Mouse (Mus musculus) heart, embryonic 12.5 days (tissue): Measurements from ENCODE around the gene Mrpl32. TPM values are rescaled to one million over a fixed set of nuclear protein-coding genes. Genes with fewer than 3 reads are reported as not detected.

ENCODE experiments used
- ATAC-seq: fragments of 200-750 bp; cut with Nextera tagmentation; 2 replicates; pipeline ENCODE4 v1.8.0; 2017; ENCODE audit warnings: moderate TSS enrichment, moderate library complexity; ENCODE audit not compliant: insufficient number of reproducible peaks, low FRiP score
- H3K27ac ChIP-seq: fragments of 300-500 bp; sonication (generic); 2 replicates; pipeline ENCODE4 v1.5.1; 2016; ENCODE audit warnings: mild to moderate bottlenecking, moderate library complexity; ENCODE audit not compliant: poor library complexity, severe bottlenecking
- H3K27me3 ChIP-seq: fragments of 300-500 bp; sonication (generic); replicated peaks from 2 replicates; pipeline ENCODE4 v1.6.1; 2016; ENCODE audit warnings: mild to moderate bottlenecking, moderate library complexity
- H3K36me3 ChIP-seq: fragments of 300-500 bp; sonication (generic); 2 replicates; pipeline ENCODE4 v1.6.1; 2016; ENCODE audit warnings: mild to moderate bottlenecking, moderate library complexity
- H3K4me1 ChIP-seq: fragments of 300-500 bp; sonication (generic); replicated peaks from 2 replicates; pipeline ENCODE4 v1.6.1; 2016; ENCODE audit warnings: mild to moderate bottlenecking
- H3K4me2 ChIP-seq: fragments of 300-500 bp; sonication (generic); 2 replicates; pipeline ENCODE4 v1.6.1; 2016; ENCODE audit warnings: mild to moderate bottlenecking, moderate library complexity
- H3K4me3 ChIP-seq: fragments of 300-500 bp; sonication (generic); 2 replicates; pipeline ENCODE4 v1.5.1; 2016; ENCODE audit warnings: mild to moderate bottlenecking
- H3K9ac ChIP-seq: fragments of 300-500 bp; sonication (generic); 2 replicates; pipeline ENCODE4 v1.6.1; 2016; ENCODE audit warnings: mild to moderate bottlenecking, moderate library complexity
- H3K9me3 ChIP-seq: fragments of 300-500 bp; sonication (generic); replicated peaks from 2 replicates; pipeline ENCODE4 v1.6.1; 2016; ENCODE audit warnings: mild to moderate bottlenecking, moderate library complexity
- WGBS: fragments of 180-500 bp; shearing (Covaris S2); methylation state at CpG from one replicate; pipeline ENCODE4 v1.1.7; 2016; 5-methylcytosine and 5-hydroxymethylcytosine counted together
- polyA plus RNA-seq: library from polyadenylated mRNA; unstranded; fragments of >200 nt; fragmentation: Nextera tagmentation; extraction: Ambion mirVana; gene quantifications from 2 replicates; pipeline ENCODE4 v1.2.1, GENCODE M21; 2016

Gene Mrpl32
- polyA plus RNA-seq: 106 and 120 TPM in 2 replicates

- Histone ChIP-seq H3K4me3 (peak within 1 kb of the TSS; percentile 96), H3K36me3 (peaks cover 34% of the 10 kb centered on the region), H3K27me3 (no peaks in the 10 kb centered on the region), H3K4me1 (peaks cover 14% of the 10 kb centered on the region), H3K27ac (peak within 1 kb of the TSS; percentile 69), H3K4me2 (peak within 1 kb of the TSS; percentile 76), H3K9ac (peak within 1 kb of the TSS; percentile 95), H3K9me3 (no peaks in the 10 kb centered on the region)
- ATAC-seq: peak; percentile 98
- WGBS: under 1% methylated on average over 42 of the region's 42 CpGs
Observed at GRCm38 (mm10) chr13:14612926-14613529, at the start of gene Mrpl32, which contains the start of gene Psma2. Mrpl32 (minus strand) TSS chr13:14613165. Psma2 (plus strand) TSS chr13:14613240.

GRCm38 (mm10) chr13:14649301-14649700 lies 36.3 kb upstream of the Mrpl32 start:
- ATAC-seq: no peak
- H3K4me1 ChIP-seq: no peaks in the 10 kb centered on the region
- no peaks in the 10 kb centered on the region for H3K36me3 ChIP-seq
- H3K4me2 ChIP-seq: no peak overlapping the region
- no peaks in the 10 kb centered on the region for H3K27me3 ChIP-seq
- H3K9ac ChIP-seq: no peak overlapping the region
- H3K4me3 ChIP-seq: no peak overlapping the region
- 29% methylated on average over 1 of the region's 1 CpGs for WGBS
- no peaks in the 10 kb centered on the region for H3K9me3 ChIP-seq
- H3K27ac ChIP-seq: no peak overlapping the region

- no peak overlapping the region for H3K27ac ChIP-seq
- H3K4me1 ChIP-seq: peaks cover 6% of the 10 kb centered on the region; the same call in 1 of the 2 replicates
- no peak overlapping the region for H3K9ac ChIP-seq
- peaks cover 27% of the 10 kb centered on the region for H3K36me3 ChIP-seq
- ATAC-seq: no peak
- H3K4me3 ChIP-seq: no peak overlapping the region
- no peak overlapping the region for H3K4me2 ChIP-seq
- H3K9me3 ChIP-seq: no peaks in the 10 kb centered on the region
- WGBS: 71% methylated on average over 1 of the region's 1 CpGs
- no peaks in the 10 kb centered on the region for H3K27me3 ChIP-seq
Observed at GRCm38 (mm10) chr13:14639998-14640397, 27.0 kb upstream of the Mrpl32 start.

- under 1% methylated on average over 29 of the region's 29 CpGs for WGBS
- no peaks in the 10 kb centered on the region for H3K27me3 ChIP-seq
- peak within 1 kb of the TSS; percentile 89 for H3K4me2 ChIP-seq
- H3K4me3 ChIP-seq: peak within 1 kb of the TSS; percentile 80
- peak within 1 kb of the TSS; percentile 84 for H3K27ac ChIP-seq
- H3K9ac ChIP-seq: peak within 1 kb of the TSS; percentile 78
- H3K36me3 ChIP-seq: peaks cover 23% of the 10 kb centered on the region
- no peaks in the 10 kb centered on the region for H3K9me3 ChIP-seq
- peak; percentile 94 for ATAC-seq
- H3K4me1 ChIP-seq: peaks cover 7% of the 10 kb centered on the region
Observed at GRCm38 (mm10) chr13:14629726-14630641, 17.0 kb upstream of the Mrpl32 start, which contains the start of gene AW209491. AW209491 (plus strand) TSS chr13:14630154.

- no peak for ATAC-seq
- Histone ChIP-seq H3K4me1 (peaks cover 8% of the 10 kb centered on the region), H3K9ac (no peak overlapping the region), H3K4me3 (no peak overlapping the region), H3K9me3 (no peaks in the 10 kb centered on the region), H3K4me2 (no peak overlapping the region), H3K27ac (no peak overlapping the region), H3K27me3 (no peaks in the 10 kb centered on the region), H3K36me3 (peaks cover 56% of the 10 kb centered on the region)
- WGBS: 43% methylated on average over 2 of the region's 2 CpGs
Observed at GRCm38 (mm10) chr13:14618724-14619123, 5.8 kb upstream of the Mrpl32 start.

GRCm38 (mm10) chr13:14613553-14613952 lies 588 bp upstream of the Mrpl32 start:
- H3K9me3 ChIP-seq: no peaks in the 10 kb centered on the region
- no peak for ATAC-seq
- H3K4me3 ChIP-seq: peak overlapping the region; percentile 96
- 2% methylated on average over 9 of the region's 9 CpGs for WGBS
- peaks cover 14% of the 10 kb centered on the region for H3K4me1 ChIP-seq
- H3K36me3 ChIP-seq: peaks cover 34% of the 10 kb centered on the region
- H3K9ac ChIP-seq: peak overlapping the region; percentile 95
- peak overlapping the region; percentile 69; the same call in 1 of the 2 replicates for H3K27ac ChIP-seq
- H3K4me2 ChIP-seq: peak overlapping the region; percentile 68
- H3K27me3 ChIP-seq: no peaks in the 10 kb centered on the region

- Histone ChIP-seq H3K9me3 (no peaks in the 10 kb centered on the region), H3K4me3 (peak overlapping the region; percentile 96), H3K27me3 (no peaks in the 10 kb centered on the region), H3K27ac (peak overlapping the region; percentile 45; the same call in 1 of the 2 replicates), H3K9ac (peak overlapping the region; percentile 83), H3K4me1 (peaks cover 14% of the 10 kb centered on the region), H3K4me2 (peak overlapping the region; percentile 76), H3K36me3 (peaks cover 28% of the 10 kb centered on the region)
- ATAC-seq: peak; percentile 63
- 8% methylated on average over 10 of the region's 10 CpGs for WGBS
Observed at GRCm38 (mm10) chr13:14612463-14612862, 502 bp downstream of the Mrpl32 start.

GRCm38 (mm10) chr13:14607616-14608015 lies 5.3 kb downstream of the Mrpl32 start:
- Histone ChIP-seq H3K36me3 (peaks cover 14% of the 10 kb centered on the region; the same call in 1 of the 2 replicates), H3K4me2 (no peak overlapping the region), H3K4me3 (no peak overlapping the region), H3K9me3 (no peaks in the 10 kb centered on the region), H3K27me3 (no peaks in the 10 kb centered on the region), H3K4me1 (peaks cover 6% of the 10 kb centered on the region; the same call in 1 of the 2 replicates), H3K9ac (no peak overlapping the region), H3K27ac (no peak overlapping the region)
- no peak for ATAC-seq

GRCm38 (mm10) chr13:14602744-14603143 lies 10.2 kb downstream of the Mrpl32 start:
- H3K9me3 ChIP-seq: no peaks in the 10 kb centered on the region
- no peaks in the 10 kb centered on the region for H3K36me3 ChIP-seq
- no peak for ATAC-seq
- H3K27me3 ChIP-seq: no peaks in the 10 kb centered on the region
- H3K4me3 ChIP-seq: no peak overlapping the region
- no peak overlapping the region for H3K27ac ChIP-seq
- H3K9ac ChIP-seq: no peak overlapping the region
- H3K4me1 ChIP-seq: no peaks in the 10 kb centered on the region
- 87% methylated on average over 2 of the region's 2 CpGs for WGBS
- H3K4me2 ChIP-seq: no peak overlapping the region

GRCm38 (mm10) chr13:14580392-14580791 lies 32.6 kb downstream of the Mrpl32 start:
- Histone ChIP-seq H3K27ac (no peak overlapping the region), H3K4me3 (no peak overlapping the region), H3K36me3 (no peaks in the 10 kb centered on the region), H3K4me1 (no peaks in the 10 kb centered on the region), H3K4me2 (no peak overlapping the region), H3K9ac (no peak overlapping the region), H3K27me3 (no peaks in the 10 kb centered on the region), H3K9me3 (no peaks in the 10 kb centered on the region)
- no peak for ATAC-seq
- WGBS: 58% methylated on average over 3 of the region's 3 CpGs

GRCm38 (mm10) chr13:14574128-14574527 lies 38.8 kb downstream of the Mrpl32 start:
- Histone ChIP-seq H3K27me3 (no peaks in the 10 kb centered on the region), H3K4me3 (no peak overlapping the region), H3K27ac (no peak overlapping the region), H3K4me1 (no peaks in the 10 kb centered on the region), H3K4me2 (no peak overlapping the region), H3K36me3 (no peaks in the 10 kb centered on the region), H3K9me3 (peaks cover 4% of the 10 kb centered on the region; the same call in 1 of the 2 replicates), H3K9ac (no peak overlapping the region)
- ATAC-seq: no peak
